Mouse (Mus musculus) T-cell, adult 2 months (primary cell): ENCODE results near the gene Fam89a.

Source experiments
- DNase-seq: peaks from one replicate; pipeline ENCODE4 v3.0.0; 2022; ENCODE audit warnings: low spot score

Fam89a gene

DNA sequence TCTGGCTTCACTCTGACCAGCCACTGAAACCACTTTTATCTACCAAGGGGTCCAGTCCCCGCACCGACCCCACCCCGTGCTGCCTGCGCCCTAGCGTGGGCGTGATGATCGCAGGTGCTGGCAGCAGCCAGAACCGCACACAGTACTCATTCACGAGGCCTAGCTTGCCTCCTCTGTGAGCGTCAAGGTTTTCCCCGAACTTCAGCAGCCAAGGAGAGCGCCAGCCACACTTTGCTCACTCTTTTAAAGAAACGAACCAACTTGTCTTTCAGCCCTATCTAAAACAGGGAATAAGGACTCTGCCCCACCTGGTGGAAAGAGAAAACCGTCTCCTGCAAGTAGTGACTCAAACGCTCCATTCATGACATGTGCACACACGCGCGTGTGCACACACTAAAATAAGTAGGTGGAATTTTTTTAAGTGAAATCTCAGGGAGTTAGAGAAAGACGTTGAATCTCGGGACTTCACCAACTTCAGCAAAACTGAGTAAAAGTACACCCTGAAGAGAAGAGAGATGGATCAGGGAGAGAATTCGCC, 762 bp upstream of the Fam89a start:
- no peak for DNase-seq

DNA sequence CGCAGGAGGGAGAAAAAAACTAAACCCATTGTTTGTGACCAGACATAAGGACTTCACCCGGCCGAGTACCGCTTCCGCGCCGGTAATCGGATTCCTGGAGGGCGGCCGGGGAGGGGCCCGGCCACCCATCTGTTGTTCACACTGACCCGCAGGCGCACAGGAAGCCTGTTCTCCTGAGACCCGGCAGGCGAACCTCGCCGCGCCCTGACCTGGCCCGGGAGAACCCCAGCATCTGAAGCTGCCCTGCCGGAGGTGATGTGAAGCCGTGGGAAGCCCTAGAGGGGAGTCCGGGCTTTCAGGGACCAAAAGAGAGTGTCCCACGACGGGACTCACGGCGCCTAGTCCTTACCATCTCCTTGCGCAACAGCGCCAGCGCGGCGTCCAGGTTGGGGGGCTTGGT, 441 bp downstream of the Fam89a start:
- DNase-seq: peak; percentile 11

DNA sequence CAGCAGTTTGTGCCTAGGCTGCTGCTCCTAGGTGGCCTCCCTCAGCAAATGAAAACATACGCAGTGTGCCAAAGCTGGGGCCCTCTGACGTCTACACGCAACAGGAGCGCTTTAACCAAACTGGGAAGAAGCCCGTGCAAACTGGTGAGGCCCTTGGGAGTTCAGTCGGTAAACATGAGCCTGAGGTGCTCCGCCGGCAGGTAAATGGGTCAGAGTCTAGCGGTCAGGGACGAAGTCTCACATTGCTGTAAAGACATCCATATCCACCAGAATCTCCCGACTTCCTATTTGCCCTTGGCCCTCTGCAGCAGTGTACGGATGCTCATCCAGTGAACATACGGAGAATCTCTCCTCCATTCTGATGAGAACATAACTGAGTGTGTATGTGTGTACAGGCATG, 5.0 kb downstream of the Fam89a start:
- no peak for DNase-seq

DNA sequence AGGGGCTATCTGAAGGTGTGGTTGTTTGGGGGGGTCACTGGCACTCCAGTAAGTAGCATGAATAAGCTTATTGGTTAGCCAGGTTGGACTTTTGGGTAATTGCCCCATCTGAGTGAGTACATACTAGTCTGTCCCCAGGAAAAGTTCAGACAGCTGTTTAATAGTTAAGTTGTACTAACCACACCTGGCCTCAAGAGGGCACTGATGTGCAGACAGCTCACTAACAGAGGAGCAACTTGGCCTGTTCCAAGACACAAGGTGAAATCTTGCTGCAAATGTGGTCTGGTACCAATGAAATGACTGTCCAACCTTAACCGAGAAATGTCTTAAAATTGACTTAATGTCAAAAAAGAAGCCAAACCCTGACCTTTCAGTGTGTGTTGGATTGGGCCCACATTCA, 12.4 kb downstream of the Fam89a start:
- DNase-seq: peak; percentile 15

DNA sequence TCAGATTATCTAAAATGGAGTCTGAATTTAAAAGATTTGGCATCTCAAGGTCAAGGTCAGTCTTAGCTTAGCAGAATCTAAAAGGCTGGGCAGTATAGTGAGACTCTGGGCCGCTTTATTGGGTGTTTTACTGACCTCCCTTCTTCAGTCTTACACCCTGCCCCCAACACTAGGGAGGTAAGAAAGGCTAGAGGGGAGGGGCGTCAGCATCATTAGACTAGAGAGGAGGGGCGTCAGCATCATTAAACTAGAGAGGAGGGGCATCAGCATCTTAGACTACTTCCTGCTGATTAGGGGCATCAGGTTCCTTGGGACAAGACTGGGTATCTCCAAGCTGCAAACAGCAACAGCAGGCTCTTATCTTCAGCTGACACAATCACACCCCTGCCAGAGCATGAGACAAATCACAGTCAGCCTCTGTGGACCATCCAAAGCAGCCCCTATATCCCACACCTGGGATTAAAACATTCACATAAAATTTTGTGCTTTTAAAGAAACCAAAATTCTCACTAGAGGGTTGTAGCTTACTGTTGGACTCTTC, 16.2 kb downstream of the Fam89a start:
- no peak for DNase-seq

DNA sequence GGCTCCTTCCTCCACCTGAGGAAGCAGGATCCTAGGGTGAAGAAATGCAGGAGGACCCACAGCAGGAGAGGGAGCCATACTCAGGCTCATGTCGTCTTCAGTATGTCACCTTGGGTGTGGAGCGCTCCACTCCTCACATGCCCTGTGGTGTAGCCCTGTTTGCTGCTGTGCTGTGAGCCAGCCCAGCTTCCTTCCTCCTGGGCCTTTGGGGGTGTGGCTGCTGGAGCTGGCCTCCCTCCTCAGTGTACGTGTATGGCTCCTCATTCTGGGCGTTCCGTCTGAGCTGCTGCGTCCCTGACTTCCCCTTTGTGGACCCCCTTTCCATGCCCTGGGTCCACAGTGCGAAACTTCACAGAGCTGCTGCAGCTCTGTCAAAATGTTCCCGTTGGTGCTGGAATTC, 18.8 kb downstream of the Fam89a start:
- no peak for DNase-seq

DNA sequence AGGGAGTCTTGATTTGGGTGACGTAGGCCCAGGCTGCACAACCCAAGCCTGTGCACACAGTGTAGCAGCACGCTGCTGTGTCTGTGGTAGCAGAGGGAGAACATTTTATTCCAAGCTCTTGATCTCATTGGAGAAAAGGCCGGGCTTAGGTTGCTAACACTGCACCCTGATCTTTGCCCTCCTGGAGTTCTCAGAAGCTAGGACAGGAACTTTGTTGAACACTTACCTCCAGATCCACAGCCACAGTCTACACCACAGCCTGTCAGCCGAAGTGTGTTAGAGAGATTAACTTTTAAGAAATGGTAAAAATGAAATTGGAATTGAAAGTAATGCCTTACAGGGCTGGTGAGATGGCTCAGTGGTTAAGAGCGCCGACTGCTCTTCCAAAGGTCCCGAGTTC, 27.3 kb downstream of the Fam89a start:
- DNase-seq: no peak

DNA sequence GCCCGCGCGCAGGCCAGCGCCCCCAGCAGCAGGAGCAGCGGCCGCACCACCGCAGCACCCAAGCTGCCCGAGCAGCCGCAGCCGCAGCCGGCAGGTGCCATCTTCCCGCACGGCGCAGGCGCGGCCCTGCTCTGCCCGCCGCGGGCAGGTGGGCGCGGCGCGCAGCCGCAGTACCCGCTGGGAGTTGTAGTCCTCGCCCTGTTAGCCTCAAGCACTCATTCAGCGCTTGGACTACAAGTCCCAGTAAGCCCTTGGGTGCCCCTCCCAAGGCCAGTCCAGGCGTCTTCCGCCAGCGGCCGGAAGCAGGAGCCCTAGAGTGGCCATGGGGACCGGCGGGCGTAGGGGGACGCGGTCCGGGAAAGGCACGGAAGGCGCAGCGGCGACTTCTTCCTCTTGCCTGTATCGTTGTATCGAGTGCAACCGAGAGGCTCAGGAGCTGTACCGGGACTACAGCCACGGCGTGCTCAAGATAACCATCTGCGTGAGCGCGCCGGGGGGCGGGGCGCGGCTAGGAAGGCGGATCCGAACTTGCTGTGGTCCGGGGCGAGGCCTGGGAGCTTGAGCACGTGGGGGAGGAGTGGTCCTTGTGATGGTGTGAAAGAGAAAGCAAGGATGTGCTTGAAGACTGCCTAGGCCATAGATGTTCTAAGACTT, 29.6 kb downstream of the Fam89a start, which contains the start of the genes Ttc13 and Arv1:
Ttc13 (minus strand) TSS at position 122 of the 654 bp plus-strand sequence.
Arv1 (plus strand) TSS at position 278 of the 654 bp plus-strand sequence.
- peak; percentile 97 for DNase-seq

DNA sequence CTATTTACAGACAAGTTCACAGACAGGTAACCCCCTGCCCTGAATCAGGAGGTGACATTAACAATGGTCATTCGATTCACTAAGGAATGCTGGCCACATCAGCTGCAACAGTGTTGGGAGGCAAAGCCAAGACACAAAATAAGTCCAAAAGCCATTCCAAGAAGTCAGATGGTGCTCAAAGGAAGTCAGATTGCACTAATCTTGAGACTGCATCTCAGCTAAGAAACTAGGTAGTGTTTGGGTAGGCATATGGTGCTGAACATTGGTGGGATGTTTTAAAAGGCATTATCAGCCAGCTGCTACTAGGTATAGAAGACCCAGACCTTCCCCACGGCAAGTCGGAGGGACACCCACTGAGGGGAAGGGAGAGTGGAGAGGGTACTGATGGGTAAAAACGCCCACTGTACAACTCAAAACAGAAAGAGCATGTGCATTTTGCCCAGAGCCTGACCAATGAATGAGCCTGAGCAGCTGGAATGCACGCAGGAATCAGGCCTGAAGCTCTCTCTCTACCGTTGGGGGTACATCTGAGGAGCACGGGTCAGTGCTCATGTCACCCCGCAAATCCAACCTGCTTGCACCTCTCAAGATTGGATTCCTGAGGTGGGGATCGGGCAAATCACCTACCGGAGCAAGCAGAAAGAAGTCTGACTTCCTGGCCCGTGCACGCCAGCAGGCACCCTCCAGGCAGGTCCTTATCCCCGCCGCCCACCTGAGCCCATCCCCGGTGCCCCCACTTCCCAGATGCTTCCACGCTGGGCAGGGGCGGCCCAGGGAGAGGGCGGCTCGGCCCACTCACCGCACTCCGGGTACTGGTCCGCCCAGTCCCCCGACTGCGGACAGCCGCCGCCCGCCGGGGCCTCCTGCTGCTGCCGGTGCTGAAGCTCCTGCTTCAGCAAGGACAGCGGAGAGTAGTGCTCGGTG, 30.4 kb downstream of the Fam89a start:
- DNase-seq: no peak

DNA sequence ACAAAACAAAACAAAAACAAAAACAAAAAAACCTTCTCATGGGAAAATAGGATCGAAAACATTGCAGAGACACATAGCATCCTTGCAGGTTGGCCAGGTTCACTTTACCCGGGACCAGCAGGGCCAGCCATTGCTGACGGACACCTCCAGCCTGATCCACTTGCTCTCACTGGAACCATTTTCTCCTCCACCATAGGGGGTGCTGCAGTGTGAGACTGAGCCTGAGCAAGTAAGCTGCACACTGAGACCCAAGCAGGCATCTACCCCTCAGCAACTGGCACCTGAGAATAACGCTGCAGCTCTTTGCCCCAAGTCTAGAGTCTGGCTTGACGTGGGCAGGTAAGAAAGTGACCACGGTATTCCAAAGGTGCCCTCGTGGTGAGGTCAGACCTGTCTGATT, 31.5 kb downstream of the Fam89a start:
- DNase-seq: peak; percentile 34

DNA sequence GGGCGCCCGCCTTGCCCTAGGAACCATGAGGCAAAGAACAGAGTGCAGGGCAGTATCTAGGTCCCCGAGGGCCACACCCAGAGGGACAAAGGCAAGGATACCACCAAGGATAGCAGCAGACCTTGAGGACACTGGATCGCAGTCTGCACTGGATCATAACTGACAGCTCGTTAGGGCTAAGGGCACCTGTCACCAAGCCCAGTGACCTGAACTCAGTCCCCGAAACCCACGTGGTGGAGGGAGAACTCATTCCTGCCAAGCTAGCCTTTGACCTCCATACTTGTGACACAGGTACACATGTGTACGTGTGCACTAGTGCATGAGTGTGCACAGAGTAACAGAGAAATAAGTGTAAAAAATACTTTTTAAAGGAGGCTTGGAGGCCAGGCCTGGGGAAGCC, 35.9 kb downstream of the Fam89a start:
- DNase-seq: no peak

DNA sequence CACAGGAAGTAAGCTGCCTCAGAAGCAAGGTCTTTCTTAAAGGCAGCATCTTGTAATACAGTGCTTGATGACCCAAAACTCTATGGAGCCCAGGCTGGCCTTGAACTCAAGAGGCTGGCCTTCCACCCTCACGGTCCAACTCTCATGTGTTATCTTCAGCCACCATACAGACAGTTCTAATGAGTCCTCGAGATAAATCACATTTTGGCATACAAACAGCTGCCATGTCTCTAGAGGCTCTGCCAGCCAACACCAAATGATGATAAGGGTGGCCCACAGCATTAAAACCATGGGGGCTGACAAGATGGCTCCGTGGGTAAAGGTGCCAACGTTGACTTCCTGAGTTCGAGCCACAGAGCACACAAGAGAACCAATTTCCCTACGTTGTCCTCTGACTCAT, 38.4 kb downstream of the Fam89a start:
- no peak for DNase-seq

DNA sequence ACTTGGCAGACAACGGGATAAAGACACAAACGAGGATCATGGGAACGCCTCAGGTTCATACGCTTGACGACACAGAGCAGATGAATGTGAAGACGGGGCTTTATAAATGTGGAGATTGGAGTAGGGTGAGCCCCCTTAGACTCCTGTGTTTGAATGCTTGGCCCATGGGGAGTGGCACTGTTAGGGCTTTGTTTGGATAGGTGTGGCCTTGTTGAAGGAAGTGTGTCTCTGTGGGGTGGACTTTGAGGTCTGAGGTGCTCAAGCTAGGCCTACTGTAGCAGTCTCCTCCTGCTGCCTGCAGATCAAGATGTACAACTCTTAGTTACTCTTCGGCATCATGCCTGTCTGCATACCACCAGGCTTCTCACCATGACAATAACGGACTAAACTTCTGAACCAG, 45.8 kb downstream of the Fam89a start:
- peak; percentile 43 for DNase-seq

DNA sequence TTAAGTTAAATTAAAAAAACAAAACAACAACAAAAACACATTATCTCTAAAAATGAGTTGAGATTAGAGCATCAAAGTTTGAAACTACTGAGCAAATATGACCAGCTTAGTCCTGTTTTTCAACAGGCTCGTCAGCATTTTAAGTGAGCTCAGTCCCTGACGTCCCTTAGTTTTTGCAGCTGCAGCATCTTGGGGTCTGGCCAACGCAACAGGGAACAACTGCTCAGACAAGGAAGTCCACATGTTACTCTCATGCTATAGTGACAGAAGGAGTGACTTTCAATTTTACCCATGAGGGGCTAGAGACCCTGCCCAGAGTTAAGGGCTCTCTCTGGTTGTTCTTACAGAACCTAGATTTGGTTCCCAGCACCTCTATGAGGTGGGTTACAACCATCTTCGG, 47.3 kb downstream of the Fam89a start:
- DNase-seq: no peak

DNA sequence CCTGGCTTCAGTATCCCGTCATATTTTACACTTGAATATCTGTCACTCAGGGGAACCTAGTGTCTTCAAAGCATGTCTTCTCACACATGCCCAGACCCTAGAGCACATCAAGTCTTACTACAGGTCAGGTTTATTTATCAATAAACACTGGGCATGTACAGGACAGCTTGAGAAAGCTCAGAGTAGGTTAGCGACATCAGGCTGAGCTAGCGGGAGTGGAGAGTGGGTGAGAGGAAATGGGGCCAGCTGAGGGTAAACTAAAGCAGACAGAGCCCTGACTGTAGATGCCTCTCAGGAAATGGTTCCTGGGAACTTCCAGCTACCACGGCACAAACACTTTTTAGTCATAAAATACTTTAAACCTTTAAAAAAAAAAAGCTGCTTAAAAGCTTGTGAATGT, 48.1 kb downstream of the Fam89a start:
- peak; percentile 47 for DNase-seq

DNA sequence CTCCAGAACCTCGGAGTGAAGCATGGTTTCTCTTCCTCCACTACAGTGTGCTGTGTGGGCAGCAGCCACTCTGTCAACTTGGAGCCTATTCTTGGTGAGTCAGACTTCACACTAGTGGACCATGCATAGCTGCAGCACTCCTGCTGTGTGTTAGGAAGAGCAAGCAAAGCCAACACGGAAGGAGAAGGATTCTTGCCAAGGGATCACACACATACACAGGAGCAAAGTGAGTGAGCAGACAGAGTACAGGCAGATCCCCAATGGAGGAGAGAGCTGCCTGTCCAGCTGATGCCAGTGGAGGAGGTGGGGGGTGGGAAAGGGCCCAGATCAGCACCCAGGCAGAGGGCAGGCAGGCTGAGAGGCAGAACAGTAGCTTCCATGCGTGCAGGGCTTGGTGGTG, 49.4 kb downstream of the Fam89a start:
- no peak for DNase-seq

DNA sequence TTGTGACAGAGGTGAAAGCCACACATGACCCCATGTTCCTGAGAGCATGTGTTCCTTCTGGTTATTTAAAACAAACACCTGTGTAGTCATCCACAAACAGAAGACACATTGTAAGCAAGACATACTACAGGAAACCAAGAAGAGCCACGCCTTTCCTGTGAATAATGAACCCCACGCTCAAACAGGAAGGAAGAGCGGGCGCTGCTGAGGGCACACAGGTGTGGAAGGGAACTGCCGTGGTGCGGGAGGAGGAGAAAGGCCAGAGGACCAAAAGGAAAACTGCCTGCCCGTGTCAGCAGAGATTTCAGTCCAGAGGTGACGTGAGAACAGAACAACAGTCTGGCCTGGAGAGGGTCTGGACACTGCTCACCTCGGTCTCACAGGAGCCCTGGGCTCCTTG, 50.6 kb downstream of the Fam89a start:
- DNase-seq: peak; percentile 82

DNA sequence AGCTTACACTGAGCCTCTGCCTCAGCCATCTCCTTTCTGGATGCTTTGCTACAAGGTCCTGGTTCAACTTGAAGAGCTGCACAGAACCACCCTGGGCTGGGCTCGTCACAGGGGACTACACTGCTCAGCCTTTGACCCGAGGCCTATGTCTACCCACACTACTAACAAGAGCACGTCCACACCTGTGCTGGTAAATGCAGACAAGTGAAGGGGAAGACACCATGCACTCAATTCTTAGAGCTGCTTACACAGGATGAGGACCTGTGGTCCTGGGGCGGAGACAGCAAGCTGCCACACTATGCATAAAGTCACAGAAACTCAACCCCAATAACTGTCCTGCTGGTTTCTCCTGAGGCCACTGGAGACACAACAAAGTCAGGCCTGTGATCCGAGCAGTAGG, 51.4 kb downstream of the Fam89a start:
- no peak for DNase-seq

DNA sequence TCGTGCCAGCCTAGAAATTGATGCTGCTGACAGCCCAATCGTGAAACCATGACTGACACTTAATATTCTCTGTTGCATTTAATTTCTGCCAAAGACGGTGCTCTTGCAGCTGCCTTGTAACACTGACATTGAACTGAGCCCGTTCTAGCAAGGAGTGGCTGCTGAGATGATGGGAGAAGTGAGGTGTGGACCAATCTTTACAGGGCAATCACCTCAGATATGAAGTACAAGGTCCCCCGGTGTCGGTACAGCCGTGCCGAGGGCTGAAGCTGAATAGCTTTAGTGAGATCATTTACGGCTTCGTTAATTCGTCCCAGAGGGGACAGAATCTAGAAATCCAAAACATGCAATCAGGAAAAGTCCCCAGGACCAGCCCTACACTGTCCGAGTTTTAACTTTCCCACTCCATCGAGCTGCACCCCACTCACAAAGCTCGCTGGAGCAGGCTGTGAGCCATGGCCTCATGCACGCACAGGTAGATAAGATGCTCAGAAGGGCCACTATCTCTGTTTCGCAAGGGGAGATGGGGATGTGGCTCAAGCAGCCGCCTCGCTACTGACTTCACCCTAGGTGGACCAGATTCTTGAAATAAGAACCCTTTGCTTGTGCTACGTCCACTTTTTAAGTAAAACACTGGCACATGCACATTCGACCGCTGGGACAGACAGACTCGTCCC, 56.1 kb downstream of the Fam89a start:
- DNase-seq: no peak

DNA sequence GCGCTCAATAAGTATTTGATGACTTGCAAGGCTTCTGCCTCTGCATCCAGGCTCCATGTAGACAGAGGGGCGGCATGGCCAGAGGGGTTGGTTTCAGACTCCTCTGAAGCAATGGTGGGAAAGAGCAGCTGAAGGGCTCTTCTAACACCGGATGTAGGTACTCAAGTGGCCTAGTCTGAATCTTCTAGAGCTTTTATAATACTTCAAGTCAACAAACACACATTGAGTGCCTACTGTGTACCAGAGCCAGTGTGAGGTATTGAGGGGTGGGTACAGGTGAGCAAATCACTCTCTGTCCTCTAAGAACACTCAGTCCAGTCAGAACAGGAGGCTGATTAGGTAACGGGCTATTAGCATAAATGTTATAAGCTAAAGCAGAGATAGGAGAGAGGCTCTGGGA, 59.9 kb downstream of the Fam89a start:
- DNase-seq: no peak
